Mouse (Mus musculus) midbrain, embryonic 11.5 days (tissue): Measurements from ENCODE around the gene Sgk1. TPM values are rescaled to one million over a fixed set of nuclear protein-coding genes. Genes with fewer than 3 reads are reported as not detected.

ENCODE experiments used
- ATAC-seq: fragments of 200-750 bp; cut with Nextera tagmentation; 2 replicates; pipeline ENCODE4 v1.8.0; 2017; ENCODE audit warnings: moderate TSS enrichment, moderate library complexity; ENCODE audit not compliant: low FRiP score
- DNase-seq: peaks from one replicate; pipeline ENCODE4 v3.0.0; 2015; ENCODE audit warnings: low spot score; ENCODE audit errors: missing footprints
- H3K27ac ChIP-seq: fragments of 300-500 bp; sonication (generic); 2 replicates; pipeline ENCODE4 v1.5.1; 2014; ENCODE audit warnings: low read depth, low read length
- H3K27me3 ChIP-seq: fragments of 300-500 bp; sonication (generic); 2 replicates; pipeline ENCODE4 v1.6.1; 2014; ENCODE audit warnings: mild to moderate bottlenecking, low read length, moderate library complexity, mixed read lengths; ENCODE audit not compliant: control insufficient read depth, insufficient read depth
- H3K36me3 ChIP-seq: fragments of 300-500 bp; sonication (generic); 2 replicates; pipeline ENCODE4 v1.6.1; 2014; ENCODE audit warnings: mild to moderate bottlenecking, low read length, moderate library complexity, mixed read lengths; ENCODE audit not compliant: control insufficient read depth, insufficient read depth
- H3K4me1 ChIP-seq: fragments of 300-500 bp; sonication (generic); 2 replicates; pipeline ENCODE4 v1.6.1; 2014; ENCODE audit warnings: low read length; ENCODE audit not compliant: control insufficient read depth, insufficient read depth
- H3K4me2 ChIP-seq: fragments of 300-500 bp; sonication (generic); 2 replicates; pipeline ENCODE4 v1.6.1; 2014; ENCODE audit warnings: mild to moderate bottlenecking, moderate library complexity
- H3K4me3 ChIP-seq: fragments of 300-500 bp; sonication (generic); 2 replicates; pipeline ENCODE4 v1.5.1; 2014; ENCODE audit warnings: low read depth, low read length
- H3K9ac ChIP-seq: fragments of 300-500 bp; sonication (generic); 2 replicates; pipeline ENCODE4 v1.6.1; 2014; ENCODE audit warnings: low read length
- H3K9me3 ChIP-seq: fragments of 300-500 bp; sonication (generic); 2 replicates; pipeline ENCODE4 v1.6.1; 2016; ENCODE audit warnings: low read length; ENCODE audit not compliant: control insufficient read depth
- WGBS: fragments of 180-500 bp; shearing (Covaris S2); extraction: QIAGEN DNeasy Blood & Tissue Kit; methylation state at CpG from one replicate; pipeline ENCODE4 v1.1.7; 2014; 5-methylcytosine and 5-hydroxymethylcytosine counted together
- polyA plus RNA-seq: library from polyadenylated mRNA; unstranded; fragments of >200 nt; fragmentation: Nextera tagmentation; extraction: Ambion mirVana; gene quantifications from 2 replicates; pipeline ENCODE4 v1.2.1, GENCODE M21; 2014

The Sgk1 gene
- polyA plus RNA-seq: 20.8 and 25.7 TPM in 2 replicates

DNA sequence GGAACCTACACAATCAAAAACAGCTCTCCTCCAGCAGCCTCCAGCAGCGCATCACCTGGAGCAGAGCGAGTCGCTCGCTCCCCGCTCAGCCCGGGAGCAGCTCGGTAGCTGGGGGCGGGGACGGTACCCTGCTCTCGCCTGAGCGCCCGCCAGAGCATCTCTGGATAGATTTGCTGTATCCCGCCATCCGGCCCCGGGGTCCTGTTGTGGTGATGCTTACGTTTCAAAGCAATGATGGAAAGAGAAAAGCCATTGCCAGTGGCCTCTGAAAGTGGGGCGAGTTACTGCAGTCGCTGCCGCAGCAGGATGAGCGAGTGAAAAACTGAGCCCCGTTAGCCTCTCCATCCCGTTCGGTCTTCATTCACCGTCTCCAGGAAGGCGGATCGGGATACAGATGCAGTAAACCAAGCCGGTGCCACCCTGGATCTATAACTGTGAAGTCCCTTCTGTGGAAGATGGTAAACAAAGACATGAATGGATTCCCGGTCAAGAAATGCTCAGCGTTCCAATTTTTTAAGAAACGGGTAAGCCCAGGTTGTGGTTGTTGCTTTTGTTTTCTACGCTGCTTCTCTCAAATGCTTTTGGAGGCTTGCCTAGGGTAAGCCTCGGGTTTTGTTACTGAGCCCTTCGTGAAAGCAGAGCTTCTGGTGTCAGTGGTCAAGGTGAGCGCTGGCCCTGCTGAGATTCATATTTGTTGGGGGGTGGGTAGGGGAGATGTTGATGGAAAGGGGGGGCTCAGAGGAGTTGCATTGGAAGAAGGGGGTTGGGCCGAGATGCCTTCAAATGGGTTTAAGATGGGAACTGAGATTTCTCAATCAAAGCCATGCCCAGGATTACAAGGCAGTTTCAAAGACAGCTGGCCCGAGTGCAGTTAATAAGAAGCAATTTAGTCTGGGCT lies at the start of gene Sgk1:
Gene Sgk1, plus strand, starts transcription at position 1 of the 898 bp plus-strand sequence.
- Histone ChIP-seq H3K9me3 (no peaks in the 10 kb centered on the region), H3K27ac (peak within 1 kb of the TSS; percentile 10; the same call in 1 of the 2 replicates), H3K4me1 (peaks cover 7% of the 10 kb centered on the region), H3K36me3 (no peaks in the 10 kb centered on the region), H3K9ac (peak within 1 kb of the TSS; percentile 62), H3K4me3 (peak within 1 kb of the TSS; percentile 38), H3K27me3 (no peaks in the 10 kb centered on the region), H3K4me2 (peak within 1 kb of the TSS; percentile 66)
- under 1% methylated on average over 36 of the region's 36 CpGs for WGBS
- peak; percentile 96 for DNase-seq
- peak; percentile 68 for ATAC-seq

DNA sequence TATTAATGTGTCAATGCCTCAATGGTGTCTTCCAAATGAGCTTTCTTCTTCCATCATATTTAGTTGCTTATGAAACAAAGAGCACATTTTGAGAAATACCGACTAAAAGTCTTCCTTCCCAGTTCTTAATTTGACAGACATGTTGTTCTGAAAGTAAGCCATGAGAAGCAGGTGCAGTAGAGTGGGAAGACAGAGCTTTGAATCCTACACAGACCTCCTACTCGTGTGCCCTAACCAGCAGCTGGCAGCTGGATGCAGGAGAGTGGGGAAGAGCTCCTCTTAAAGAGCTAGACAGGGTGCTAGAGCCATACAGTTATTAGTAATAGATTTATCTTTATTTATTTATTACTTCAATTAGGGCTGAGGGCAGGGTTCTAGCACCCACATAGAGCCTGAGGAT lies 49.7 kb upstream of the Sgk1 start:
- no peak for ATAC-seq
- WGBS: 82% methylated on average over 2 of the region's 2 CpGs
- Histone ChIP-seq H3K9me3 (no peaks in the 10 kb centered on the region), H3K36me3 (no peaks in the 10 kb centered on the region), H3K27me3 (no peaks in the 10 kb centered on the region), H3K4me1 (peaks cover 13% of the 10 kb centered on the region), H3K4me2 (no peak overlapping the region), H3K27ac (no peak overlapping the region), H3K9ac (no peak overlapping the region), H3K4me3 (no peak overlapping the region)
- DNase-seq: peak; percentile 23

DNA sequence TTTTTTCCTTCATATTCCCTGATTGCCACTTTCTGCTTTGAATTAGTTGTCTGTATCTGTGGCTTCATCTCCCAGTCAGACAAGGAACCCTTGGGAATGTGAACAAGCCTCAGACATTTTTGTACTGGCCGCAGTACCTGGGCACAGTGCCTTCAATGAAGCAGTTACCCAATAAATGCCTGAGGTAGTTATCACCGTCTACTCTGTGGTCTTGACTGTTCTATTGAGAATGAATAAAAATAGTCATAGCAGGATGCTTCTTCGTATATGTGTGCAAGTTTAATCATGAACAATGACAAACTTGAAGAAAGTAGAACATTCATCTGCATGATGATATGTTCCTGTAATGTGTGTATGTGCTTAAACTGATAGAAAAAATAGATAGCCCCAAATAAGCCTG lies 48.2 kb upstream of the Sgk1 start:
- H3K4me3 ChIP-seq: no peak overlapping the region
- H3K36me3 ChIP-seq: no peaks in the 10 kb centered on the region
- no peak for ATAC-seq
- no peaks in the 10 kb centered on the region for H3K27me3 ChIP-seq
- H3K4me1 ChIP-seq: peaks cover 8% of the 10 kb centered on the region
- no peak for DNase-seq
- H3K4me2 ChIP-seq: no peak overlapping the region
- H3K9ac ChIP-seq: no peak overlapping the region
- H3K9me3 ChIP-seq: no peaks in the 10 kb centered on the region
- 87% methylated on average over 3 of the region's 3 CpGs for WGBS
- no peak overlapping the region for H3K27ac ChIP-seq

DNA sequence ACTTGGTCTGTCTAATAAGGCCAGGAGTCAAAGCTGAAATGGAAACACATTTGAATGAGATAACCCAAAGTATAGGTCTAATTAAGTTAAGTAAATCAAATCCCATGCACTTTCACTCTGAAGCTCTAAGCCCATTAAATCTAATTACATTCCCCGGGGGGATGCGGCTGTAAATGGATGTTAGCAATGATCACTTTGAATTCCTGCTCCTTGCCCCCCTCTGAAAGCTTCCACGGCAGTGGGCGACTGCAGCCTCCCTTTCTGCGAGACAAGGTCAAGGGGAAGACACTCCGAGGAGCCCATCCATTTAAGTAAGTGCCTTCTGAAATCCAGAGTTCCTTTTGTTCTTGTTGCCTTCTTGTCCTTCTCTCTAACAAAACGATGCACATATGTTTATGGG lies 46.9 kb upstream of the Sgk1 start:
- no peaks in the 10 kb centered on the region for H3K4me1 ChIP-seq
- no peaks in the 10 kb centered on the region for H3K9me3 ChIP-seq
- H3K4me3 ChIP-seq: no peak overlapping the region
- ATAC-seq (no peak), DNase-seq (no peak)
- H3K27me3 ChIP-seq: no peaks in the 10 kb centered on the region
- no peak overlapping the region for H3K9ac ChIP-seq
- 60% methylated on average over 7 of the region's 7 CpGs for WGBS
- H3K4me2 ChIP-seq: no peak overlapping the region
- no peak overlapping the region for H3K27ac ChIP-seq
- no peaks in the 10 kb centered on the region for H3K36me3 ChIP-seq

DNA sequence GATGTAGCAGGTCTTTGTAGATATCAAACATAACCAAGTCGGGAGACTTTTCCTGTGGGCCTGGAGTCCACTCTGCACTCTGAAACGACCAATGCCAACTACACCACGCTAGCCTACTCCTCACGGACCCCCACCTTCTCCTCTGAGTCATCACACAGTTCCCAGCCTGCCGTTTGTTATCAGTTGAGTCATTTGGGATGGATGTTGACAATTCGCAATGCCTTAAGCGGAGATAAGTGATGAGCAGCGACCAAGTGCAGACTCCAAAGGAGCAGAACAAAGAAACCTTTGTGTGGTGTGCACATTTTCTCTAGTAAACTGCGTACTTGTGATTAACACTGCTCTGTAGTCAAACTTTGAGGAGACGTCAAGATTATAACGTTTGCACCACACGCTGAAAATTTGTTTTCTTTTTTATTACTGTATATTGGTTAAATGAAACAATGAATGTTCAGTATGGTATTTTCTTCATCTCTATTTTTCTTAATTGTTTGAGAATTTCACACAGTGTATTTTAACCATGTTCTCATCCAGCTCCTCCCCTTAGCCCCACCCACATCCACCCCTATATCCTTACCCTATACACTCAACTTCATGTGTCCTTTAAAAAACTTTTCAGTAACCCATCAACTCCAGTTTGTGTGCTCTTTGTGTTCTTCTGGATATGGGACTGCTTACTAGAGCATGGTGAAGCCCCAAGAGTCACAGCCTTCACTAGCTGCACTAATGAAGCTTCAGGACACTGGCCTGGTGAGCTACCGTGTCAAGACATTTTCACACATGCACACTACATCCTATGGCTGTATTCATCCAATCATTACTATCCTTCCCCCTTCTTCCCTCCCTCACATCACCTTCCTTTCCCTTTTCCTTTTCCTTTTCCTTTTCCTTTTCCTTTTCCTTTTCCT lies 42.5 kb upstream of the Sgk1 start:
- Histone ChIP-seq H3K4me3 (no peak overlapping the region), H3K27me3 (no peaks in the 10 kb centered on the region), H3K4me2 (no peak overlapping the region), H3K27ac (no peak overlapping the region), H3K4me1 (no peaks in the 10 kb centered on the region), H3K36me3 (no peaks in the 10 kb centered on the region), H3K9ac (no peak overlapping the region), H3K9me3 (no peaks in the 10 kb centered on the region)
- ATAC-seq (no peak), DNase-seq (peak; percentile 54)
- WGBS: 82% methylated on average over 13 of the region's 13 CpGs

DNA sequence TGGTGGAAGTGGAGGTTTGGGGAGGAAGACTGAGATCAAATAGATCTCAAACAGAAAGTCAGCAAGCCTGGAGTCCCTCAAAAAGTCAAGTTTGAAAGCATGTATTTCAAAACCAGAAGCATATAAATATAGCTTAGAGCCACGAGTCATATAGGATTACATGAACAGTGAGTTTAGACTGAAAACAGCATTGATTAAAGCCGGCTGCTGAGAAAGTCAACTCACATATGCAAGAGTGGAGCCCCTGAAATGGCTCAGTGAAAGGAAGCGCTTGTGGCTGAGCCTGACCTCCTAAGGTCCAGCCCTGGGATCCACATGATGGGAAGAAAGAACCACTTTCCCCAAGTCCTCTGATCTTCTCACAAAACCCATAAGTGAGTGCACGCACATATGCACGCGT lies 38.7 kb upstream of the Sgk1 start:
- Histone ChIP-seq H3K27me3 (no peaks in the 10 kb centered on the region), H3K9ac (no peak overlapping the region), H3K36me3 (no peaks in the 10 kb centered on the region), H3K27ac (no peak overlapping the region), H3K4me3 (no peak overlapping the region), H3K4me2 (no peak overlapping the region), H3K9me3 (no peaks in the 10 kb centered on the region), H3K4me1 (no peaks in the 10 kb centered on the region)
- no peak for ATAC-seq
- WGBS: 92% methylated on average over 6 of the region's 6 CpGs
- DNase-seq: peak; percentile 51

DNA sequence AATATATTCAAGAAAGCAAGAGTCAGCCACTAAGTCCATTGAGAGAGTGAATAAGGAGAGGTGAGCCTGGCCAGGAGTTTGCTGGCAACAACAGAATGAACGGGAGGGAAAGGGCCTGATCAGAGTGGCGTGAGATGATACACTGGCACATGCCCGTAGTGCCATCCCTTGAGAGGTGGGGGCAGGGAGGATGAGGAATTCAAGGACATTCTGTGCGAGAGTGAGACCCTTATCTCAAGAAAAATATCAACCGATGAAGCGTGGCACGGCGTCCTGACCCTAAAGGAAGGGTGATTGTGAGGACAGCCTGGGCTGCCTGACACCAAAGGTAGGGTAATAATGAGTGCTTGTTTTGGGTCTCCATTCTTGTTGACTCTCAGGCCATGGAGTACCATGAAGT lies 38.1 kb upstream of the Sgk1 start:
- no peak for ATAC-seq
- Histone ChIP-seq H3K4me1 (no peaks in the 10 kb centered on the region), H3K36me3 (no peaks in the 10 kb centered on the region), H3K27me3 (no peaks in the 10 kb centered on the region), H3K9ac (no peak overlapping the region), H3K27ac (no peak overlapping the region), H3K4me3 (no peak overlapping the region), H3K4me2 (no peak overlapping the region), H3K9me3 (no peaks in the 10 kb centered on the region)
- WGBS: 94% methylated on average over 8 of the region's 8 CpGs
- no peak for DNase-seq

DNA sequence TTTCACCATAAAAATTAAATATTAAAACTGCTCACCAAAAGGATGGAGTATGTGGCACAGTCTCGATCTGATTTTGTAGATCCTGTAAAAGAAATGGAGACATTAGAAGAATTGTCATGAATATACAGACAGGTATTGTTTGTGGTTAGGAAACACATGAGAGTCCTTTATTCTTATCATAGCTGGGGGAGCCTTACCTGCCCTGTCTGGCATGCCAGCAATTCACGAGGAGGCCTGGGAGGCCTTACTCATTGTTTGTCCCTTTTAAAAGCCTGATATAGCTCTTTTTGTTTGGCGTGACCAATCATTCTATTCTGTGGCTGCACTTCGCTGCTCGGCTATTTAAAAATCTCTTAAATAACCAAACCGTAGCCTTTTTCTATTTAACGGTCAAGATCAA lies 37.6 kb upstream of the Sgk1 start:
- ATAC-seq (no peak), DNase-seq (peak; percentile 85)
- WGBS: 47% methylated on average over 7 of the region's 7 CpGs
- Histone ChIP-seq H3K27me3 (no peaks in the 10 kb centered on the region), H3K36me3 (no peaks in the 10 kb centered on the region), H3K4me2 (no peak overlapping the region), H3K9me3 (no peaks in the 10 kb centered on the region), H3K4me3 (no peak overlapping the region), H3K27ac (no peak overlapping the region), H3K4me1 (no peaks in the 10 kb centered on the region), H3K9ac (no peak overlapping the region)
